Mouse (Mus musculus): ENCODE data around the gene Bms1.

The Bms1 gene

DNA sequence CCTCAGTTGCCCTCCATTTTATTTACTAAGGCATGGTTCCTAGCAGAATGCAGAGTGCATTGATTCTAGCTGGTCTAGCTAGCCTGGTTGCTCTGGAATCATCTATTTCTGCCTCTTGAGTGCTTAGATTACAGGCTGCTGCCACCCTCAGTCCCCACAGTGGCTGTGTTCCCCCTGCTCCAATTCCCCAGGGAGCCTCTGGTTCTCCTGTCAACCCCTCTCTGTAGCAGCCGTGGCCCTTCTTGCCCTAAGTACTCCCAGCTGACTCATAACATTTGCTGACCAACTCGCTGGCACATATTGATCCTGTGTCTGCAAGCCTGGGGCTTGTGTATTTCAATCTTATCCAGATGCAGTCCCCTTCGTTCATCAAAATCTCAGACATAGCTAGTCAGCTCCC lies 53.1 kb downstream of the Bms1 start:
- DNase-seq (ENCODE audit: low read depth, low spot score), result no peak

DNA sequence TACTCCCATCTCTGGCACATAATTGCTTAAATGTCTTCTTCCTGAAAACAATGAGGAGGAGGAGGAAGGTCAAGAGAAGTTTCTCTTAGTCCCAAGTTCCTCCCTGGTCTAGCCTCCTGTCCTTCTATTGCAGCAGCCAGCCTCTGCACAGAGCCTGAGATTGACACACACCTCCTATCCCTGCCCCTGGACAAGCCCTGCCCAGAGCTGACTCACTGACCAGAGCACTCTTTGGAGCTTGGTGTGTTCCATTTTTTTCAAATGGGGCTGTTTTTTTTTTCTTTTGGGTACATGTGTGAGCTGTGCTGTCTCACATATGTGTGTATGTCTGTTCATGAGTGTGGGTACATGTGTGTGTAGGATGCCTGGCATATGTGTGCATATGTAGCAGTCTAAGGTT lies 53.5 kb downstream of the Bms1 start:
- DNase-seq (ENCODE audit: low read depth, low spot score), result no peak

DNA sequence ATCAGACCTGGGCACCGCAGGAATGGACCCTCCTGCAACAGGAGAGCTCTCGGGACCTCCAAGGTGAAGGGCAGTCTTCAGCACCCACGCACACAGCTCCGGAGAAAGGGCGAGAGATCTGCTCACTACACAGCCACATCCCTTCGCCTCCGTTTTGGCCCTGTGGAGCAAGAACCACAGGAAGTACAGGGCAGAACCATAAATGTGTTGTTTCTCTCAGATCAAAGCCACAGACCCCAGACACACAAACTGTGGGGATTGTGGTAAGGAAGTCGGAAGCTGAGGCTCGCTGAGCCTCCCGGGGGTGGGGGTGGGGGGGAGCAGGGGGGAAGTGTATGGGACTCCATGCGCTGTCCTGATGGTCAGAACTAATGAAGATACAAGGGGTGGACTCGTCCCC lies 68.9 kb downstream of the Bms1 start:
- DNase-seq (ENCODE audit: low read depth, low spot score), result no peak

DNA sequence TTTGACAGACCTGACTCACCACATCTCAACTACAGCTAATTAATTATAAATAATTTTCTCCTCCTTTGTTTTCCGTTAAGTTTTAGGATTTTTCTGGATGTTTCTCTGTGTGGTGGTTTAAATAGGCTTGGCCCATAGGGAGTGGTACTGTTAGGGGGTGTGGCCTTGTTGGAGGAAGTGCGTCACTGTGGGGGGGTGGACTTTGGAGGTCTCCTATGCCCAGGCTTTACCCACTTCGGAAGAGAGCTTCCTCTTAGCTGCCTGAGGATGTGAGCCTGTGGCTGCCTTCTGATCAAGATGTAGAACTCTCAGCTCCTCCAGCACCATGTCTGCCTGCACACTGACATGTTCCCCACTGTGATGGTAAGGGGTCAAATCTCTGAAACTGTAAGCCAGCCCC lies 71.1 kb downstream of the Bms1 start:
- DNase-seq (ENCODE audit: low read depth, low spot score), result no peak

DNA sequence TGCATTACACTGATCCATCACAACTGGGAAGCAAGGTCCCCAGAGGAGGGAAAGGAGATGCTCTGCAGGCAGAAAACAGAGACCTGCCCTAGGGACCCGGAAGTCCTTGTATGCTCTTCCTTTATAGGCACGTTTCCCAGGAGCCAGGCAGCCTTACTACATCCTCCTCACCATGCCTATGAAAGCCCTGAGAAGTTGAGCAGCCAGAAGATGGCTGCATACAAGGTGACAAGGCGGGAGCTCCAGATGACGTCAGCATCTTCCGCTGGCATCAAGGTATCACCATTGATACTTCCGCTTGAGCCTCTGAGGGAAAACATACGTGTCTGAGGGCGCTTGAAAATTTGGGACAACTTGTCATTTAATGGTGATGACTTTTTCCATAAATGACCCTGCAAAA lies 72.0 kb downstream of the Bms1 start:
- DNase-seq (ENCODE audit: low read depth, low spot score), result no peak

DNA sequence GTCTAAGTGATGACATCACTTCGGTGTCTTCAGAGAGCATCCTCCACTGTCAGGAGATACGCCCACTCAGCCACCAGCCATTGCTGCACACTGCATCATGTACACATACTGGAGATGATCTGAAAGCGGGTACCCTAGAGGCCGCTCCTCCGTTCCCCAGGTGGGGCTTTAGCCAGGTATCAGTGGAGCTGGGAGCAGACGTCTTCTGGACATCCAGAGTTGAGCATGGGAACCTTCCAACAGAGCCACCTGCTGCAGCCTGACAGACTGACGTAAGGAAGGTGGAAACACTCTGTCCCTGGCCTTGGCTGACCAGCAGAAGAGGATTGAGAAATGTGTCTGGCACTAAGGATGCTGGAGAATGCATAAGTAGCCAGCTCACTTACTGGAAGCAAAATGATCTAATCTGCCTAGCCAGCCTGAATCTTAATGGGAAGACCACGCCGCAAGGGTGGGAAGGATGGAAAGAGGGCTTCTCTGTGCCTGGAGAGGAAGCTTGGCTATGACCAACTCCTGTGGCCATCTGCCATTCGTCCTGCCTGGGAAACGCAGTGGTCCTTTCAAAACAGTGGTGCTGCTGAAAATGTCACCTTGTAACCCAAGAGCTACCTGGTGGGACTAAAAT lies 77.3 kb downstream of the Bms1 start:
- DNase-seq (ENCODE audit: low read depth, low spot score), result no peak

DNA sequence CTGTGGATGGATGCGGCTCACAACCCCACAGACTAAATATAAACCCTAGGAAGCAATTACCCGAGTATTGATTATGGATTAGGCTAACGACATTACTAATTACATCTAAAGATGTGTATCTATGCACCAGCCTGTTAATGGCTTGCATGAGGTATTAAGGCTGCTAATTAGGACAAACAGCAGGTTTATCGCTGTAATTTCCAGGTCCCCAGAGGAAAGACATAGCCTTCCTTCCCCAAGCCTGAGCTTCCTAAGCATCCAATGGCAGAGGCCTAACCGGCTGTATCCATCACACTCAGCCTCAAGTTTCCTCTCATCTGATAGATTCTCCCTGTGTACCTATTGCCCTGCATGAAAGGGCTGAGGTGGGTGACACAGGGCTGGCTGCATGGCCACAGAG lies 81.6 kb downstream of the Bms1 start:
- no peak for DNase-seq (ENCODE audit: low read depth, low spot score)

DNA sequence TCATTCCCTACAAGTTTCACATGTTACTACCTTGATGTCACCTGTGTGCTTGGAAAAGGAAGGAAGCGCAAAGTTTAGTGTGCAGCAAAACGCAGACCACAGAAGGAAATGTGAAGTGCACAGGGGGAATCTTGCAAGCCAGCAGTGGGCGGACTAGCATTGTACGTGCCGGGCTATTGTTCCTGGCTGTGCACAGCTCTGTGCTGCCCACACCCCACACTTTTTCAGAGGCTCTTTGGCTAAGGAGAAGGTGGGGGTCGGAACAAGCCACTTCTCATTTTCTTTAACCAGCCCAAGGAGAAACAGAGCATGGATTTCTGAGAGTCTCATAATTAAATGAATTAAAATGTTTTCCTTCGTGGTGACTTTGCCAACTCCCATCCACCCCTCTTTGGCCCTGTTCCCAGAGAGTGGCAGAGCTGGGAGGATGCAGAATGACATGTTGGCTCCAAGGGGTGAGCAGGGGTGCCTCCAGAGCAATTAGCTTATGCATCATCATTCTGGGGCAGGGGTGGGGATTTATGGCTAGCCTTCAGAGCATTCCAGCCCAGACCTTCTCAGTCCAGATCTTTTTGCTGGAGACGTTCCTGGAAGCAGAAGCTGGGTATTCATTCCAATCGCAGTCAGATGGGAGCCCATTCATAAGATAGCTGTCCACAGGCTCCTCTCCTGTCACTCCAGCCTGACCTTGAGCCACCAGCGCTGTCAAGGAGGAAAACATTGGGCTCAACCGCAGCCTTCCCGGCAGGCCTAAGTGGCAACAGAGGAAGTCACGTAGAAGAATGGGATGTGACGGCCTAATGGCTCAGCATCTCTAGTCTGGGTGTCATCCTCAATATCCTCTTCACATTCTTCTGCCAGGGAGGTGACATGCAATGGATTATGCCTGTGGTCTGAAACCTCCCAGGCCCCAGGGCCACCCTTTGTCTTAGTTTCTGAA lies 82.5 kb downstream of the Bms1 start:
- no peak for DNase-seq (ENCODE audit: low read depth, low spot score)

DNA sequence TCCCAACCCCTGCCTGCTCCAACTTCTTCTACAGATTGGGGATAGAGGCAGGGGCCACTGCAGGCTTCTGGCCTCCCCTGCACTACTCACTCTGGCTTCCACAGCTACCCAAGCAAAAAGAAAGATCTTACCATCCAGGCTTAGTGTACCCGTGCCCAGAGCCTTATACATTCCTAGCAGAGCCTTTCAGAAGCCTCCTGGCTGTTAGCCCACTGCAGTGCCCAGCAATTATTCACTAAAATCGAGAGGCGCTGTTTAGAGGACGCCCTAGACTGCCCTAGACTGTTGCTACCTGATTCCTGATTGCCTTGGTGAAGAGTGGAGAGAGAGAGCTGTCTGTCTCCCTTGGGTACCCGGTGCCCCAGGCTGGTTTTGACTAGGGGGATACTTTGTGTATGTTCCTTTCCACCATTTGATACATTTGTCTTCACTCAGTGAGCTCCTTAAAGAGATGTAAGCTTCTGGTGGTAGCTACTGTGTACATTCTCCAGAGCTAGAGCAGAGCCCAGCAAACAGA lies 83.3 kb downstream of the Bms1 start:
- DNase-seq (ENCODE audit: low read depth, low spot score), result no peak

DNA sequence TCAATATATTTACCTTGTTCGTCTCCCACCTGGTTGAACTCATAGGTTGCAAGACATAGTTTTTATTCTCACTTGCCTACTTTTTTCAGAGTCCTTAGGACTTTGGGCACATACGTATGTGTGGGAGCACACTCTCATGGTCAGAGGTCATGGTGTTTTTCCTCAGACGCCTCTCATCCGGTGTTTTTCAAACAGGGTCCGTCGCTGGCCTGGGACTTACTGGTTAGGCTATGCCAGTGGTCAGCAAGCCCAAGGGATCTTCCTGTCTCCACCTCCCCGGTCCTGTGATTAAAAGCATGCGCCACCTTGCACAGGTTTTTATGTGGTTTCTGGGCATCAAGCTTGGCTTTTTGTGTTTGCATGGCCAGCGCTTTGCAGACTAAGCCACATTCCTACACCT lies 85.4 kb downstream of the Bms1 start:
- no peak for DNase-seq (ENCODE audit: low read depth, low spot score)
